Mouse (Mus musculus) gastrocnemius, postnatal 10 days (tissue): ENCODE results near the gene Smpd1. TPM values are rescaled to one million over a fixed set of nuclear protein-coding genes. Genes with fewer than 3 reads are reported as not detected.

Experiments
- total RNA-seq, 2 experiments: library from RNA; stranded (reverse); gene quantifications; 2 replicates each; pipeline ENCODE4 v1.2.3; 2021

Gene Smpd1
- total RNA-seq, 2 experiments from 2014 or later = 42.9 to 44.0 TPM

Other genes with a start within 250 kb of the Smpd1 start
- gene Olfr689, start 243.2 kb upstream of the Smpd1 start, total RNA-seq = not detected
- not detected for gene Olfr690, start 220.3 kb upstream of the Smpd1 start, total RNA-seq
- gene Olfr691, start 212.1 kb upstream of the Smpd1 start, total RNA-seq = not detected
- gene Olfr692, start 186.1 kb upstream of the Smpd1 start, total RNA-seq = not detected
- not detected for gene Gm5901, start 179.3 kb upstream of the Smpd1 start, total RNA-seq
- gene Fam160a2, start 154.3 kb upstream of the Smpd1 start, total RNA-seq = 10 to 100 TPM; 12.6 to 17.5 TPM
- not detected for gene Cnga4, start 149.8 kb upstream of the Smpd1 start, total RNA-seq
- not detected for gene Cckbr, start 128.6 kb upstream of the Smpd1 start, total RNA-seq
- gene Cavin3, start 72.1 kb upstream of the Smpd1 start, total RNA-seq = 10 to 100 TPM; 37.4 to 43.2 TPM
- gene Apbb1, start 27.3 kb downstream of the Smpd1 start, total RNA-seq = 10 to 100 TPM; 10.6 to 13.0 TPM
- 1 to 10 TPM in 1 of 2 experiments, not detected in 1; 2.5 TPM for gene Hpx, start 45.8 kb downstream of the Smpd1 start, total RNA-seq
- 10 to 100 TPM; 18.8 to 29.4 TPM for gene Trim3, start 79.2 kb downstream of the Smpd1 start, total RNA-seq
- gene Timm10b, start 85.7 kb downstream of the Smpd1 start, total RNA-seq = 10 to 100 TPM; 67.5 to 79.0 TPM
- gene Arfip2, start 86.1 kb downstream of the Smpd1 start, total RNA-seq = 10 to 100 TPM; 21.2 to 28.2 TPM
- 1 to 10 TPM; 1.9 to 3.1 TPM for gene Gm45799, start 86.2 kb downstream of the Smpd1 start, total RNA-seq
- gene Dnhd1, start 96.5 kb downstream of the Smpd1 start, total RNA-seq = under 1 TPM; 0.90 to 0.94 TPM
- 100 to 1,000 TPM; 107 to 128 TPM for gene Ilk, start 182.2 kb downstream of the Smpd1 start, total RNA-seq
- 10 to 100 TPM in 1 of 2 experiments, 1 to 10 TPM in 1; 9.9 to 13.4 TPM for gene Rrp8, start 183.0 kb downstream of the Smpd1 start, total RNA-seq
- gene Taf10, start 190.0 kb downstream of the Smpd1 start, total RNA-seq = 10 to 100 TPM; 79.2 to 81.7 TPM
- gene Tpp1, start 197.9 kb downstream of the Smpd1 start, total RNA-seq = 10 to 100 TPM; 29.5 to 30.0 TPM
- 10 to 100 TPM; 17.9 to 27.1 TPM for gene Dchs1, start 233.3 kb downstream of the Smpd1 start, total RNA-seq